Mouse (Mus musculus) liver, postnatal 0 days (tissue): ENCODE data around the gene Actr8. TPM values are rescaled to one million over a fixed set of nuclear protein-coding genes. Genes with fewer than 3 reads are reported as not detected.

Experiments
- ATAC-seq: fragments of 200-750 bp; cut with Nextera tagmentation; 2 replicates; pipeline ENCODE4 v1.8.0; 2017; ENCODE audit warnings: mild to moderate bottlenecking, moderate library complexity
- DNase-seq: peaks from one replicate; pipeline ENCODE4 v3.0.0-alpha.2; 2016
- H3K27ac ChIP-seq: fragments of 300-500 bp; sonication (generic); 2 replicates; pipeline ENCODE4 v1.5.1; 2014; ENCODE audit warnings: antibody characterized with exemption, moderate library complexity, mild to moderate bottlenecking, low read depth
- H3K27me3 ChIP-seq: fragments of 300-500 bp; sonication (generic); 2 replicates; pipeline ENCODE4 v1.6.1; 2014; ENCODE audit warnings: low read length, control low read depth, mixed read lengths; ENCODE audit not compliant: insufficient read depth
- H3K36me3 ChIP-seq: fragments of 300-500 bp; sonication (generic); replicated peaks from 2 replicates; pipeline ENCODE4 v1.6.1; 2014; ENCODE audit warnings: mild to moderate bottlenecking, control low read depth, low read length, moderate library complexity, mixed read lengths; ENCODE audit not compliant: insufficient read depth
- H3K4me1 ChIP-seq: fragments of 300-500 bp; sonication (generic); 2 replicates; pipeline ENCODE4 v1.6.1; 2014; ENCODE audit warnings: antibody characterized with exemption, mild to moderate bottlenecking, control low read depth; ENCODE audit not compliant: insufficient read depth
- H3K4me2 ChIP-seq: fragments of 300-500 bp; sonication (generic); 2 replicates; pipeline ENCODE4 v1.6.1; 2014; ENCODE audit warnings: low read depth, mild to moderate bottlenecking, low read length, moderate library complexity, mixed read lengths
- H3K4me3 ChIP-seq: fragments of 300-500 bp; sonication (generic); 2 replicates; pipeline ENCODE4 v1.5.1; 2014; ENCODE audit warnings: low read depth, low read length
- H3K9ac ChIP-seq: fragments of 300-500 bp; sonication (generic); replicated peaks from 2 replicates; pipeline ENCODE4 v1.6.1; 2014; ENCODE audit warnings: mild to moderate bottlenecking, moderate library complexity
- H3K9me3 ChIP-seq: fragments of 300-500 bp; sonication (generic); 2 replicates; pipeline ENCODE4 v1.6.1; 2016; ENCODE audit warnings: mild to moderate bottlenecking, control low read depth, low read length, mixed read lengths
- CTCF ChIP-seq: sonication (generic); IDR thresholded peaks from 2 replicates; pipeline ENCODE4 v1.5.1; 2016; ENCODE audit warnings: antibody characterized with exemption, low read depth
- EP300 ChIP-seq: IDR thresholded peaks from 2 replicates; pipeline ENCODE4 v1.6.1; 2016; ENCODE audit warnings: antibody characterized with exemption, low read depth, mild to moderate bottlenecking
- WGBS: fragments of 180-500 bp; shearing (Covaris S2); extraction: QIAGEN DNeasy Blood & Tissue Kit; methylation state at CpG from one replicate; pipeline ENCODE4 v1.1.7; 2014; ENCODE audit not compliant: insufficient replicate concordance; 5-methylcytosine and 5-hydroxymethylcytosine counted together
- polyA plus RNA-seq: library from polyadenylated mRNA; unstranded; fragments of >200 nt; fragmentation: Nextera tagmentation; extraction: Ambion mirVana; gene quantifications from 2 replicates; pipeline ENCODE4 v1.2.1, GENCODE M21; 2015

Actr8 gene
- polyA plus RNA-seq, 1 experiment from 2014 or later, result 15.0 TPM

GRCm38 (mm10) chr14:30019792-30020575 lies 41.8 kb downstream of the Actr8 start:
- Histone ChIP-seq H3K9me3 (no peaks in the 10 kb centered on the region), H3K4me2 (no peak overlapping the region), H3K27ac (no peak overlapping the region), H3K36me3 (no peaks in the 10 kb centered on the region), H3K4me1 (peaks cover 18% of the 10 kb centered on the region), H3K27me3 (no peaks in the 10 kb centered on the region), H3K9ac (no peak overlapping the region), H3K4me3 (no peak overlapping the region)
- TF ChIP-seq CTCF (no peak), EP300 (no peak)
- DNase-seq, result no peak
- 48% methylated on average over 9 of the region's 9 CpGs for WGBS
- ATAC-seq, result no peak

- peak overlapping the region; percentile 72 for H3K27ac ChIP-seq
- H3K4me3 ChIP-seq, result no peak overlapping the region
- no peaks in the 10 kb centered on the region for H3K27me3 ChIP-seq
- 62% methylated on average over 6 of the region's 6 CpGs for WGBS
- H3K9ac ChIP-seq, result no peak overlapping the region
- H3K4me2 ChIP-seq, result no peak overlapping the region
- ATAC-seq (no peak), DNase-seq (no peak)
- peaks cover 7% of the 10 kb centered on the region for H3K4me1 ChIP-seq
- TF ChIP-seq EP300 (no peak), CTCF (no peak)
- no peaks in the 10 kb centered on the region for H3K9me3 ChIP-seq
- no peaks in the 10 kb centered on the region for H3K36me3 ChIP-seq
Measured at GRCm38 (mm10) chr14:30022471-30022870, 44.3 kb downstream of the Actr8 start.

- Histone ChIP-seq H3K27ac (peak overlapping the region; percentile 62), H3K36me3 (no peaks in the 10 kb centered on the region), H3K4me1 (peaks cover 5% of the 10 kb centered on the region), H3K4me3 (0 out of 2 replicates have a peak overlapping the region, but pooled peaks have one; percentile 7), H3K9ac (peak overlapping the region; percentile 41; the same call in 1 of the 2 replicates), H3K9me3 (no peaks in the 10 kb centered on the region), H3K27me3 (no peaks in the 10 kb centered on the region), H3K4me2 (no peak overlapping the region)
- WGBS, result 21% methylated on average over 7 of the region's 7 CpGs
- ATAC-seq (no peak), DNase-seq (no peak)
- TF ChIP-seq CTCF, result no peak
- no peak for TF ChIP-seq EP300
Measured at GRCm38 (mm10) chr14:30024387-30024786, 46.2 kb downstream of the Actr8 start.

- 35% methylated on average over 2 of the region's 2 CpGs for WGBS
- H3K36me3 ChIP-seq, result 0 out of 2 replicates have a peak, but pooled peaks cover 4% of the 10 kb centered on the region
- ATAC-seq (no peak), DNase-seq (peak; percentile 71)
- H3K27ac ChIP-seq, result no peak overlapping the region
- H3K9me3 ChIP-seq, result no peaks in the 10 kb centered on the region
- H3K9ac ChIP-seq, result no peak overlapping the region
- peaks cover 2% of the 10 kb centered on the region for H3K4me1 ChIP-seq
- no peak overlapping the region for H3K4me3 ChIP-seq
- TF ChIP-seq EP300 (no peak), CTCF (peak; percentile 65)
- H3K4me2 ChIP-seq, result no peak overlapping the region
- H3K27me3 ChIP-seq, result no peaks in the 10 kb centered on the region
Measured at GRCm38 (mm10) chr14:30027378-30027777, 49.2 kb downstream of the Actr8 start.

- Histone ChIP-seq H3K4me1 (no peaks in the 10 kb centered on the region), H3K27me3 (no peaks in the 10 kb centered on the region), H3K36me3 (peaks cover 23% of the 10 kb centered on the region), H3K9ac (no peak overlapping the region), H3K4me3 (no peak overlapping the region), H3K27ac (no peak overlapping the region), H3K4me2 (no peak overlapping the region), H3K9me3 (no peaks in the 10 kb centered on the region)
- WGBS, result 49% methylated on average over 8 of the region's 8 CpGs
- DNase-seq (no peak), ATAC-seq (no peak)
- TF ChIP-seq CTCF (no peak), EP300 (no peak)
Measured at GRCm38 (mm10) chr14:30033405-30033804, 55.3 kb downstream of the Actr8 start.

- ATAC-seq, result no peak
Measured at GRCm38 (mm10) chr14:30038431-30038830, 60.3 kb downstream of the Actr8 start.

More at GRCm38 (mm10) chr14:30038431-30038830, 60.3 kb downstream of the Actr8 start:
- Histone ChIP-seq H3K27me3 (no peaks in the 10 kb centered on the region), H3K36me3 (peaks cover 22% of the 10 kb centered on the region), H3K9ac (no peak overlapping the region), H3K4me2 (no peak overlapping the region), H3K4me1 (no peaks in the 10 kb centered on the region), H3K9me3 (no peaks in the 10 kb centered on the region), H3K27ac (no peak overlapping the region), H3K4me3 (no peak overlapping the region)
- TF ChIP-seq CTCF (no peak), EP300 (no peak)
- WGBS, result 77% methylated on average over 18 of the region's 18 CpGs
- no peak for DNase-seq
